Mouse (Mus musculus) regulatory T cell (primary cell): ENCODE results near the gene Fgfr4.
"Not testable (repeated sequence)": the region's sequence is repeated elsewhere in the genome, so short reads cannot be mapped to it uniquely, and the experiment has no call there.

ENCODE experiments used
- in situ Hi-C: fragments of 300-600 bp; cut with MboI, MseI; formaldehyde crosslinking; loops from one replicate; pipeline ENCODE4 v1.15.1; 2025; ENCODE audit warnings: high pct_unique_total_duplicates

The Fgfr4 gene

GRCm38 (mm10) chr13:55171517-55172335 lies 19.3 kb downstream of the Fgfr4 start:
- in situ Hi-C loops = loop anchor here (5.0 kb wide), 1 partner anchor 374 kb away; no protein-coding TSS in a partner anchor

DNA sequence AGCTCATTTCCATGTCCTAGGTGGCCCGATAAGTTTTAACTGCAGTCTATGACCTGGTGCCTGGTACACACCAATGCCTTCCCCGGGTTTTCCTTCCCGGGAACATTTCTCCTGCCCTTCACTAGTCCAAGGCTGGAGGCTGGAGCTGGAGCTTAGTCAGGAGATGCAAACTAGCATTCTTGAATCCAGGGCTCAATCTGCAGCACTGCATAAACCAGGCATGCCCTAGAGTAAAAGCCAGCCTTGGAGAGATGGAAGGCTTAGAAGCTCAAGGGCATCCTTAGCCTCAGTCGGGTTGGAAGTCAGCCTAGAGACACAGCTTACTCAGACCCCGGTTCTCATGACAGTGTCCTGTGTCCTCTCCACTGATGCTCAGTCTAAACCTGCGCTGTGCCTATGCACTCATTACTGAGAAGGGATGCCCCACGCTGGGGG lies 19.9 kb downstream of the Fgfr4 start:
- in situ Hi-C loops = loop anchor here (5.0 kb wide), 1 partner anchor 375 kb away; no protein-coding TSS in a partner anchor

DNA sequence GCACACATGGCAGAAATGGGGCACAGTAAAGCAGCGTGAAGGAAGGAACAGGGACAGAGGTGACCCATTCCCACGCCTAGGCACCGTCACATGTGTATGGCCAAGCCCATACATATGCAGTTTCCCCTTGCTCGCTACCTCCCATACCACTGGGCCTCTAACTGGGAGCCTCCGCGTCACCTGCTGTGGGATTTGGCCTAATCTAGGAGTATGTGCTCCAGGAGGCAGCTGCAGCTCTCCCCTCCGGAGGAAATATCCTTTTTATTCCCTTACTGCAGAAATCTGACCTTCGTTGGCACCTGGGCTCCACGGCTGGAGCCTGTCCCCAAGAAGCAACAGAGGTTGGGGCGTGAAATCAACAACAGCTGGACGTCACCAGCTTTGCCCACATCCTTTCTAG lies 21.9 kb downstream of the Fgfr4 start:
- in situ Hi-C loops = loop anchor here (5.0 kb wide), 1 partner anchor 377 kb away; no protein-coding TSS in a partner anchor

- in situ Hi-C loops = loop anchor here (5.0 kb wide), 1 partner anchor 39 kb away; no protein-coding TSS in a partner anchor
Observed at GRCm38 (mm10) chr13:55176265-55176664, 23.8 kb downstream of the Fgfr4 start.

- in situ Hi-C loops = loop anchor here (5.0 kb wide), 1 partner anchor 41 kb away; no protein-coding TSS in a partner anchor
Observed at GRCm38 (mm10) chr13:55177903-55178496, 25.6 kb downstream of the Fgfr4 start.

DNA sequence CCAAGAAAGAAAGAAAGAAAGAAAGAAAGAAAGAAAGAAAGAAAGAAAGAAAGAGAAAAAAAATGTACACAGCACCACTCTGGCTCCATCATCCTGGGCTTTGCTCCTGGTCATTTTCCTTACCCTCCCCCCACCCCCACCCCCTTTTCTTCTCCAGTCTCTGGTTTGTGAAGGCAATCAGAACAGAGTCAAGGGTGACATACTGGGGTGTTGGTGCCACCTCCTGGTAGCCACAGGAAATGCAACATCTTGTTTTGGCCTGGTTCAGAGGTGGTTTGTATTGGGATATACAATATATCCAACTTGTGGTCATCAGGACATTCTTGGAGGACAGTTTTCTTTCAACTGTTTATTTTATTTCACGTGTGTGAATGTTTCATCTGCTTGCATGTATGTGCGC lies 26.1 kb downstream of the Fgfr4 start:
- in situ Hi-C loops = loop anchor here (5.0 kb wide), 1 partner anchor 41 kb away; no protein-coding TSS in a partner anchor

- in situ Hi-C loops = loop anchor here (5.0 kb wide), 1 partner anchor 42 kb away; no protein-coding TSS in a partner anchor
Observed at GRCm38 (mm10) chr13:55179591-55179990, 27.2 kb downstream of the Fgfr4 start.

- in situ Hi-C loops = no loop called here
Observed at GRCm38 (mm10) chr13:55181786-55182172, 29.3 kb downstream of the Fgfr4 start.

- in situ Hi-C loops = no loop called here
Observed at GRCm38 (mm10) chr13:55182173-55182894, 29.9 kb downstream of the Fgfr4 start.

- in situ Hi-C loops = no loop called here
Observed at GRCm38 (mm10) chr13:55183382-55183781, 30.9 kb downstream of the Fgfr4 start.

DNA sequence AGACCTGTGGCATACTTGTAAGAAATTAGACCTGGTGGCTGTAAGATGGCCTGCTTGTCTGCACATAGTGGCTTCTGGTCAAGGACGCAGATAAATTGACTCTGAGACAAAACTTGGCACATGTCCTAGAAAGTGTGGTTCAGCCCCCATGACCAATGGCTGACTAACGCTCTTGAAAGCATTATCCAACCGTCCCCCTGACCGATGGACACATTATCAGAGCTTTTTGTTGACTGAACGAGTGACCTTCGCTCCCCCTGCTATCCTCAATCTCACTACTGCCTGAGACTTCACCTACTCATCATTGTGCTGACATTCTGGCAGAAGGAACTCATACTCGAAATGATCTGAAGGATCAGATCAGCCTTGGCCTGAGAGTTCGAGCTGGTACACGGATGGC lies 34.6 kb downstream of the Fgfr4 start:
- in situ Hi-C loops = not testable (repeated sequence)

GRCm38 (mm10) chr13:55189531-55190107 lies 37.2 kb downstream of the Fgfr4 start:
- in situ Hi-C loops = no loop called here

- in situ Hi-C loops = no loop called here
Observed at GRCm38 (mm10) chr13:55190121-55190868, 37.9 kb downstream of the Fgfr4 start.

DNA sequence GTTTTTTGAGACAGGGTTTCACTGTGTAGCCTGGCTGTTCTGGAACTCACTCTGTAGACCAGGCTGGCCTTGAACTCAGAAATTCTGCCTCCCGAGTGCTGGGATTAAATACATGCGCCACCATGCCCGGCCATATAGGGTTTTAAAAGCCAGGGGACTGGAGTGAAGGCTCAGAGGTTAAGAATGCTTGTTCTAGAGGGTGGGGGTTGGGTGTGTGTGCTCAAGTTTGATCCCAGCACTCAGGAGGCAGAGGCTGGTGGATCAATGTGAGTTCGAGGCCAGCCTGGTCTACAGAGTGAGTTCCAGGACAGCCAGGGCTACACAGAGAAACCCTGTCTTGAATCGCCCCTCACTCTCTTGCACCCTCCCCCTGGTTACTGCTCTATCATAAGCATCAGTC lies 39.1 kb downstream of the Fgfr4 start:
- in situ Hi-C loops = no loop called here

GRCm38 (mm10) chr13:55202758-55203157 lies 50.3 kb downstream of the Fgfr4 start:
- in situ Hi-C loops = loop anchor here (10.0 kb wide), 1 partner anchor 332 kb away; the partner anchor contains the start of gene Ddx41

- in situ Hi-C loops = loop anchor here (10.0 kb wide), 1 partner anchor 331 kb away; the partner anchor contains the start of gene Ddx41
Observed at GRCm38 (mm10) chr13:55203740-55204139, 51.3 kb downstream of the Fgfr4 start.

GRCm38 (mm10) chr13:55204667-55205389 lies 52.4 kb downstream of the Fgfr4 start:
- in situ Hi-C loops = loop anchor here (5.0 to 10.0 kb wide), 2 partner anchors 330 to 503 kb away; partner anchors contain the start of genes Cdhr2 and Ddx41

- in situ Hi-C loops = loop anchor here (5.0 to 10.0 kb wide), 2 partner anchors 329 to 503 kb away; partner anchors contain the start of genes Cdhr2 and Ddx41
Observed at GRCm38 (mm10) chr13:55205448-55206205, 53.2 kb downstream of the Fgfr4 start.
